Mouse (Mus musculus) cerebellum, adult 2 months (tissue): Measurements from ENCODE around the gene Doxl2.

ENCODE experiments used
- CTCF ChIP-seq: fragments of 200-500 bp; IDR thresholded peaks from 2 replicates; pipeline ENCODE4 v1.5.1; 2011; ENCODE audit warnings: low read depth, mild to moderate bottlenecking, control low read depth, low read length, moderate library complexity, borderline replicate concordance; ENCODE audit not compliant: insufficient read depth
- POLR2A ChIP-seq: fragments of 200-500 bp; IDR thresholded peaks from 2 replicates; pipeline ENCODE4 v1.6.1; 2011; ENCODE audit warnings: low read length, control low read depth, borderline replicate concordance; ENCODE audit not compliant: insufficient read depth

DNA sequence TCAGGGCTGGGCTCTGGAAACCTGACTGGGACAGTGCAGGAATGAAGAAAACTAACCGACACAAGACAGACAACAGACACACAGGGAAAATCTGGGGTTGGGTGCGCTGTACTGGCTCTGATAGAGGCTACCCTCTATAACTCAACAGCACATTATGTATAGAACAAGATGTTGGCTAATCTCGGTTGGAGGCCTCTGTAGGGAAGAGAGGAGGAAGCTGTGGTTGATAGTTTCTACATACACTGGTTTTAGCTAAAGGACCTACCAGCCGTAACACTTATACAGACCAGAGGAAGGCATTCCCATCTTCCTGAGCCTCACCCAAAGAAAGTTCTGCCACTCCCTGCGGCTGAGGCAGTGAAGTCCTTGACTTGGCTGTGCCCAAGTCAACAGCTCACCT is 51.7 kb downstream of the Doxl2 start:
- TF ChIP-seq CTCF (no peak), POLR2A (no peak)
